Mouse (Mus musculus) hindbrain, embryonic 11.5 days (tissue): Measurements from ENCODE around the gene Amh. TPM values are rescaled to one million over a fixed set of nuclear protein-coding genes. Genes with fewer than 3 reads are reported as not detected.

ENCODE experiments used
- ATAC-seq: fragments of 200-750 bp; cut with Nextera tagmentation; 2 replicates; pipeline ENCODE4 v1.8.0; 2017; ENCODE audit warnings: mild to moderate bottlenecking, moderate TSS enrichment, moderate library complexity; ENCODE audit not compliant: low FRiP score
- DNase-seq: peaks from one replicate; pipeline ENCODE4 v3.0.0-alpha.2; 2015; ENCODE audit warnings: low spot score
- H3K27ac ChIP-seq: fragments of 300-500 bp; sonication (generic); 2 replicates; pipeline ENCODE4 v1.5.1; 2014; ENCODE audit warnings: mild to moderate bottlenecking, low read depth, low read length
- H3K27me3 ChIP-seq: fragments of 300-500 bp; sonication (generic); 2 replicates; pipeline ENCODE4 v1.6.1; 2014; ENCODE audit warnings: mild to moderate bottlenecking, low read length, moderate library complexity, mixed read lengths; ENCODE audit not compliant: control insufficient read depth, insufficient read depth
- H3K36me3 ChIP-seq: fragments of 300-500 bp; sonication (generic); 2 replicates; pipeline ENCODE4 v1.6.1; 2014; ENCODE audit warnings: mild to moderate bottlenecking, low read length, moderate library complexity, mixed read lengths; ENCODE audit not compliant: control insufficient read depth, insufficient read depth
- H3K4me1 ChIP-seq: fragments of 300-500 bp; sonication (generic); replicated peaks from 2 replicates; pipeline ENCODE4 v1.6.1; 2014; ENCODE audit warnings: low read length, mixed read lengths; ENCODE audit not compliant: control insufficient read depth, insufficient read depth
- H3K4me2 ChIP-seq: fragments of 300-500 bp; sonication (generic); replicated peaks from 2 replicates; pipeline ENCODE4 v1.6.1; 2014; ENCODE audit warnings: mild to moderate bottlenecking, low read depth, low read length
- H3K4me3 ChIP-seq: fragments of 300-500 bp; sonication (generic); 2 replicates; pipeline ENCODE4 v1.5.1; 2014; ENCODE audit warnings: low read depth, low read length
- H3K9ac ChIP-seq: fragments of 300-500 bp; sonication (generic); 2 replicates; pipeline ENCODE4 v1.6.1; 2014; ENCODE audit warnings: low read depth, low read length
- H3K9me3 ChIP-seq: fragments of 300-500 bp; sonication (generic); 2 replicates; pipeline ENCODE4 v1.6.1; 2016; ENCODE audit warnings: low read length; ENCODE audit not compliant: control insufficient read depth
- WGBS: fragments of 180-500 bp; shearing (Covaris S2); extraction: QIAGEN DNeasy Blood & Tissue Kit; methylation state at CpG from one replicate; pipeline ENCODE4 v1.1.7; 2014; 5-methylcytosine and 5-hydroxymethylcytosine counted together
- polyA plus RNA-seq: library from polyadenylated mRNA; unstranded; fragments of >200 nt; fragmentation: Nextera tagmentation; extraction: Ambion mirVana; gene quantifications from 2 replicates; pipeline ENCODE4 v1.2.1, GENCODE M21; 2014

Gene Amh
- polyA plus RNA-seq, 1 experiment from 2014 or later = not detected

DNA sequence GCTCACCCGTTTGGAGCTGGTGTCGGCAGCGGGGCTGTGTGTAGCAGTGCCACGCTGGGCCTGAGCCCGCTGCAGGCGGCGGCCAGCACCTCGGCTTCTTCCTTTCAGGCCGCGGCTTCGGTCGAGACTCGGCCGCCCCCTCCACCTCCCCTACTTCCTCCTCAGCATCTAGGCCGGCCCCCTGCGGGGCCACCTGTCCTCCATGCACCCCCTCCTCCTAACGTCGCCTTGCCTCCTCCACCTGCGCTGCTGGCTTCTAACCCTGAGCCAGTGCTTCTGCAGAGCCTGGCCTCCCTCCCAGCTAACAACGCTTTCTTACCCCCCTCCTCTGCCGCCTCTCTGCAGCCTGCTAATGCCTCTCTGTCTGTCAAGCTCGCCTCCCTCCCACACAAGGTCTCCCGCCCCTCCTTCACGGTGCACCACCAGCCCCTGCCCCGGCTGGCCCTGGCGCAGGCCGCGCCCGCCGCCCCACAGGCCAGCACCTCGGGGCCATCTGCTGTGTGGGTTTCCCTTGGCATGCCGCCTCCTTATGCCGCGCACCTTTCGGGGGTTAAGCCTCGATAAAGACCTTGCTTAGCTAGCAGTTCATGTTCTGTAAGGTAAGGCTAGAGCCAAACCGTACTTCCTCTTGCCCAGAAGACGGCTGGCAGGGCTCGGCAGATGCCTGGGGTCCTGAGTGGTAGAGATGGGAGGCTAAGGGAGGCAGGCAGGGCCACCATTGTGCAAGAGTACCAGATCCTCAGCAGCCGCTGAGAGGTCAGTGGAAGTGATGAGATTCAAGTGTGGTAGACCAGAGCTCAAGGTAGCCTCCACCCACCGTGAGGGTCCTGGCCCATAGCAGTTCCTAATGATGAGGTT, 12.6 kb upstream of the Amh start:
- Histone ChIP-seq H3K4me1 (peaks cover 7% of the 10 kb centered on the region; the same call in 1 of the 2 replicates), H3K4me2 (no peak overlapping the region), H3K4me3 (no peak overlapping the region), H3K36me3 (peaks cover 22% of the 10 kb centered on the region), H3K9me3 (no peaks in the 10 kb centered on the region), H3K27ac (no peak overlapping the region), H3K9ac (no peak overlapping the region), H3K27me3 (no peaks in the 10 kb centered on the region)
- DNase-seq (no peak), ATAC-seq (no peak)
- 77% methylated on average over 41 of the region's 41 CpGs for WGBS

DNA sequence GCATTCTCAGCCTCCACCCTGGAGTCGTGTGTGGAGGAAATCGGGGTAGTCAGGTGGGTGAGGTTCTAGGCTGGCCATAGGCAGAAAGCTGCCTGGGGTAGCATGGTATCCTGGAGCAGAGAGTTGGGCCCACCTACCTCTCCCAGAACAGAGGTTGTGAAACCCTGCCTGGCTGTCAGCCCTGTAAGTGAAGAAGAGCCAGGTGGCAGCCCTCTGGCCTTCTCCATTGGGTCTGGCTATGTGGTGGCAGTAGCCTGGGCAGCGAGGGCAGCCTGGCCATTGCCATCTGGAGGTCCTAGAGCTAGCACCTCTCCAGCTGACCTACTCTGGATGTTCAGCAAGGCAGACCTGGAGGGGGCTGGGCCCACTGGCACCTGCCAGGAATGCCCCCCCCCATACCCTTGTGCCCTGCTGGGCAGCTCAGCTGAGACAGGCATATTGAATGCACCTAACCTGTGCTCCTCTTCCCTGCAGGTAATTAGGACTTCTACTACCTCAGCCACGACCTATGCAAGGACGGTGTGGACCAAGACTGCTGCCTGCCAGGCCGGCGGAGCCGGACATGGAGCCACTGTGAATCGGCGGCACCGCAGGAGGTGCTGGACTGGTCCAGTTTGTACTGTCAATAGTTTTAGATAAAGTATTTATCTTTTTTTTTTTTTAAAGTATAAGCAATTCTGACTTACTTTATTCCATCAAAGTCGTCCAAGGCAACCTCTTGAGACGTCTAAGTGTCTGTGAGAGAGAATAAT, 11.8 kb upstream of the Amh start:
- DNase-seq (no peak), ATAC-seq (no peak)
- Histone ChIP-seq H3K9me3 (no peaks in the 10 kb centered on the region), H3K27ac (no peak overlapping the region), H3K27me3 (no peaks in the 10 kb centered on the region), H3K4me3 (no peak overlapping the region), H3K9ac (no peak overlapping the region), H3K4me2 (no peak overlapping the region), H3K36me3 (peaks cover 22% of the 10 kb centered on the region), H3K4me1 (peaks cover 7% of the 10 kb centered on the region; the same call in 1 of the 2 replicates)
- 93% methylated on average over 13 of the region's 13 CpGs for WGBS

DNA sequence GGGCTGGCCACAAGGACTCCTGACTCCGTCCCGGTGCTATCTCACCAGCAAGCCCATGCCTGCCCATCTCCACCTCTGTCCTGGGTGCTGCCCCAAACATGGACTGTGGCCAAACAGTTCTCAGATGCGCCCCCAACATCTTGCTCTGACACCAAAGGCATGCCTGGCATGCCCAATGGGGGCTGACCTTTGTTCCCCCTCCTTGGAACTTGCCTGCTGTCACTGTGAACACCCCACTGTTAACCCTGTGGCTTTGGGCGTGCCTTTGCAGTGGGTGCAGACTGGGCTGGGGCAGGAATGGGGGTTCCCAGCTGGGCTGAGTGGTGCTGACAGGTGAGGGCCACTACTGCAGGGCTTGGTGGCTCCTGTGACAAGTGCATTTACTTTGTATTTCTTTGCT, 11.2 kb upstream of the Amh start:
- Histone ChIP-seq H3K27me3 (no peaks in the 10 kb centered on the region), H3K4me3 (no peak overlapping the region), H3K36me3 (peaks cover 22% of the 10 kb centered on the region), H3K27ac (no peak overlapping the region), H3K4me2 (no peak overlapping the region), H3K9me3 (no peaks in the 10 kb centered on the region), H3K9ac (no peak overlapping the region), H3K4me1 (peaks cover 7% of the 10 kb centered on the region; the same call in 1 of the 2 replicates)
- DNase-seq (no peak), ATAC-seq (no peak)
- 82% methylated on average over 4 of the region's 4 CpGs for WGBS

DNA sequence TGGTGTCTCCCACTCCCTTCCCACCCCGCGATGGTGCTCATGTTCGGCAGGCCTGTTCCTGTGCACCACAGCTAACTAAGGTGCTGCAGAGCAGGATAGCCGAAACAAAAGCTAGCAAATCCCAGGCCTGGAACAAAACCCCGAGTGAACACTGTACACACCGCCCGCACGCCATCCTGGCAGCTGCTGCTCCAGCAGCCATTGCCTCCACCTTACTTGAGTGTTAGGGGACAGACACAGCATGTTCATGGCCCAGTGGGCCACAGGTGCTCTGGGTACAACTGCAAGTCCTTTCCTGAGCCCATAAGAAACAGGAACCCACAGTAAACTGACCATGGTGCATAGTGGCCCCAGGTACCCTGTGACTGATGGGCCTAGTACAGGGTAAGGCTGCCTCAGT, 10.3 kb upstream of the Amh start:
- H3K4me2 ChIP-seq = no peak overlapping the region
- no peak overlapping the region for H3K4me3 ChIP-seq
- ATAC-seq (no peak), DNase-seq (no peak)
- no peaks in the 10 kb centered on the region for H3K27me3 ChIP-seq
- H3K36me3 ChIP-seq = peaks cover 20% of the 10 kb centered on the region
- no peak overlapping the region for H3K27ac ChIP-seq
- no peak overlapping the region for H3K9ac ChIP-seq
- peaks cover 11% of the 10 kb centered on the region for H3K4me1 ChIP-seq
- WGBS = 91% methylated on average over 8 of the region's 8 CpGs
- no peaks in the 10 kb centered on the region for H3K9me3 ChIP-seq

DNA sequence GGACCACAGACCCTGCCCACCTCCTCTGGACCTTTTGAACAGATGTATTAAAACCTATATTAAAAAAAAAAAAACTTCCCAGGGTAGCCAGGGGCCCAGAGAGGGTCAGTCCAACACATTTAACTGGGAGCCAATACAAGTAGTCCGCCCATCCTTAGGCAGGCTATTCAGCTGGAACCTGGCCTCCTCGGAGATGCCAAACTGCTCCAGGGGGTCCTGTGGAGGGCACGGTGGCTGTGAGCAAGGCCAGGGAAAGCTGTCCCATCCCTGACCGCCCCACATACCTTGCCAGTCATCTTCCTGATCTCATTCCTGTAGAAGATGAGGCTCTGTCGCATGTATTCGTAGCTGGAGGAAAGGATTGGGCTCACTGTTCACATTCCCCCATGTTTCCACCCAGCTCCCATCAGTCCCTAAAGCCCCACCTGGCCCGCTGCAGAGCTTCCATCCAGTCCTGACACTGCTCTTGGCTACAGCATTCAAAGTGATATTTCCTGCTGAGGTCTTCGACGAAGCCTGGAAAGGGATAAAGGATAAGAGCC, 8.7 kb upstream of the Amh start:
- H3K27me3 ChIP-seq = no peaks in the 10 kb centered on the region
- H3K27ac ChIP-seq = no peak overlapping the region
- H3K4me2 ChIP-seq = no peak overlapping the region
- no peak overlapping the region; the same call in 1 of the 2 replicates for H3K9ac ChIP-seq
- 86% methylated on average over 9 of the region's 9 CpGs for WGBS
- ATAC-seq (no peak), DNase-seq (no peak)
- no peaks in the 10 kb centered on the region for H3K9me3 ChIP-seq
- H3K4me1 ChIP-seq = peaks cover 15% of the 10 kb centered on the region
- H3K36me3 ChIP-seq = peaks cover 15% of the 10 kb centered on the region
- no peak overlapping the region for H3K4me3 ChIP-seq

DNA sequence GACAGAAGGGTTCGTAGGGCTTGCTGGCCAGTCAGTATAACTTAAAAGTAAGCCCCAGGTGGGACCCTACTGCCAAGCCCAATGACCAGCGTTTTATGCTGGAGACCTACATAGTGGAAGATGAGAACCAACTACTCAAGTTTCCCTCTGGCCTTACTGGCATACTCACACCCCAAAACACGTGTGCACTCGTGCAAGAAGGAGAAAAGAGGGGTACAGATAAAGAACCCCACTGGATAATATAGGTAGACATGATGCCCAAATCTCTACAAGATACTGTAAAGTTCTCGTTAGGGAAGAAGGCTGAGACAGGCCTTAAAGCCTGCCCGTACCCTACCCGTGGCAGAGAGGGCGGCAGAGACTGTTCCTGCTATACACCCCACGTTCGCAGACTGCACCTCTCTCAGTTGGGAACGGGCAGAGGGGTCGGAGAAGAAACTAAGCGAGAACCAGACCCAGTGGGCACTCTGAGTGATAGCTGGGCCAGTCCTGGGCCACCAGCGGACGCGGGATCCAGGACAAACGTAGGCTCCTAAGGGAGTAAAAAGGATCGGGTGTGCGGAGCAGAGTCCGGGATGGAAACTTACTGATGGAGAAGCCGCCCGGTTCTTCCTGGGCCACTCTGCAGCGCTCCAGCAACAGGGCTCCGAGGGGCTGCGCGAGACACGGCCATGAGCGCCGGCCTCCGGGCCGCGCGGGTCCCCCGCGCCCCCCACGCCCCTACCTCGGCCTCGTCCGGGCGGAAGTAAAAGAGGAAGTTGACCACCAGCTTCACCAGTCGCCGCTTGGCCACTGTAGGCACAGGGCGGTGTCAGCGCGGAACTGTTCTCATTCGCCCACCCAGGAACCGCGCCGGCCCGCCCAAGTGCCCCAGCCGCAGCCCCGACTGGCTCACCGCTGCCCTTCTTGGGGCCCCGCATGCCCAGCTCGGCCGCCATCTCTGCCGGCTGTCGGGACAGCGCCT, 7.6 kb upstream of the Amh start:
- DNase-seq (no peak), ATAC-seq (peak; percentile 71)
- 3% methylated on average over 56 of the region's 59 CpGs for WGBS
- H3K9ac ChIP-seq = peak overlapping the region; percentile 79
- peak overlapping the region; percentile 75 for H3K4me2 ChIP-seq
- H3K27me3 ChIP-seq = no peaks in the 10 kb centered on the region
- H3K4me1 ChIP-seq = peaks cover 15% of the 10 kb centered on the region
- no peaks in the 10 kb centered on the region for H3K9me3 ChIP-seq
- H3K27ac ChIP-seq = peak overlapping the region; percentile 97
- peaks cover 13% of the 10 kb centered on the region for H3K36me3 ChIP-seq
- peak overlapping the region; percentile 72 for H3K4me3 ChIP-seq

DNA sequence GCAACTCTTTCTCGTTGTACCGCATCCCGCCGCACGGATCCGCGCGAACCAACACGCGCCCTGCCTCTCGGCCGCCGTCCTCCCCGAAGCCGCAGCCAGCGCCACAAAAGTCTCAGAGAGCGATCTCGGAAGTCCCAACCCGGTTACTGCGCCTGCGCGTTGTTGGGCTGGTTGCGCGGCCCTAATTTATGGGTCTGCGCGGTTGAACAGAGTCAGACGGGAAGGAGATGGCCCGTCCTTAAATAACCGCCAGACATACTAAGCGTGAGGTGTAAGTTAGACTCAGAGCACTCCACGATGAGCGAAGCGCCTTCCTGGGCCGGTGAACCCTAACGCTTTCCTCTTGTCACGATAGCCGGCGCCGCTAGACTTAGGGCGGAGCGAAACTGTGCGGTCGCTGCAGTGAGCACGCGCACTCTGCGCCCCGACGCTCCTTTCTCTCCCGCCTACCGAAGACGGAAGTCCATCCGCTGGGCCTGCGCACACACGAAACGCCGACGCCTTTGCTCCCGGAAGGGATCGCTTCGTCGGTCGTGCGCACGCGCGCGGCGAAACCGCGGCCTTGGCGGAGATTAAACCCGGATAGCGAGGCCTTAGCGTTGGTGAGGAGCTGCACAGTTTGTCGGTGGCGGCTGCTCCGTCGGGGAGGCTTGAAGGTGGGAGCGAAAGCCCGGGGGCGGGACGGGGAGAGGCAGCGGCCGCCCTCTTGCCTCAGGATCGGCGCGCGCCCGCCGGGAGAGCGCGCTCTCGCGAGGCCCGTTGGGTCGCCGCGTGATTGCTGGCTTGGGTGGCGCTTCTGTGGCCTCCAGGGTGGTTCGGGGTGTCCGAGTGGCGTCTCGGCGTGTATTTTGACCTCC, 6.7 kb upstream of the Amh start, which contains the start of the genes Sf3a2 and Plekhj1:
Gene Sf3a2, plus strand, starts transcription at position 49 of the 857 bp plus-strand sequence.
Gene Plekhj1, minus strand, starts transcription at position 477 of the 857 bp plus-strand sequence.
- ATAC-seq (peak; percentile 89), DNase-seq (peak; percentile 98)
- H3K4me3 ChIP-seq = peak within 1 kb of the TSS; percentile 72
- WGBS = under 1% methylated on average over 102 of the region's 104 CpGs
- H3K27ac ChIP-seq = peak within 1 kb of the TSS; percentile 97
- H3K9ac ChIP-seq = peak within 1 kb of the TSS; percentile 79
- peaks cover 16% of the 10 kb centered on the region for H3K36me3 ChIP-seq
- peak within 1 kb of the TSS; percentile 75 for H3K4me2 ChIP-seq
- H3K4me1 ChIP-seq = peaks cover 15% of the 10 kb centered on the region
- no peaks in the 10 kb centered on the region for H3K9me3 ChIP-seq
- no peaks in the 10 kb centered on the region for H3K27me3 ChIP-seq
